In genomic region chr14:124606036-124606711, GRCm38 (mm10) we compare ENCODE assay signal across 12 mouse cellular contexts.
DNase-seq lines count a peak whose midpoint lies in the region; ATAC-seq and TF ChIP-seq lines count a peak whose summit lies in the region.
"Had no signal": no experiment of that assay in that cellular context is flagged by ENCODE, and none has a peak within 500 bp of the region (broad histone marks: within the 10 kb centered on the region; RNA-seq: fewer than 3 reads in every experiment).

No protein-coding gene starts in this region.

- DNase-seq in frontal cortex, postnatal 10 days (ENCODE audit: low spot score in 2 of 2): no peak
- peak; percentile 22 for DNase-seq in brain, embryonic 14.5 days (ENCODE audit: low read depth)
- peak; percentile 88 for DNase-seq in cerebellum, adult 9-10 months
- DNase-seq in layer of hippocampus, adult 8-10 months (ENCODE audit: low spot score in 2 of 2): peak; percentile 66 to 74
- no peak for DNase-seq in spleen, postnatal 14 days (ENCODE audit: low spot score in 2 of 2)
- no peak for DNase-seq in right cerebral cortex, postnatal 14 days
- DNase-seq in thymus, postnatal 36 days: no peak
- DNase-seq: adrenal gland, adult 8-10 months; B cell, adult 2 months; thymus, adult 2 months had no signal

- no peak for TF ChIP-seq CTCF in brain, embryonic 14.5 days (IDR thresholded peaks at IDR 0.05; ENCODE audit: borderline replicate concordance, extremely low read depth, insufficient read depth, insufficient read length)

- no peak for TF ChIP-seq POLR2A in brain, embryonic 14.5 days (IDR thresholded peaks at IDR 0.05; ENCODE audit: borderline replicate concordance, extremely low read depth, insufficient read depth, insufficient read length, poor library complexity, severe bottlenecking)

- peak; percentile 68 for ATAC-seq in frontal cortex, adult (ENCODE audit: low TSS enrichment)
- ATAC-seq: inflammation-experienced regulatory T-cells, adult 6 months had no signal

Comparison
In these comparisons a context has a peak if more than half of its experiments do, and no peak if none do; other contexts are left out.
1. DNase-seq: peak in brain, embryonic 14.5 days (single experiment), cerebellum, adult 9-10 months (single experiment) and layer of hippocampus, adult 8-10 months (2 of 2); none in frontal cortex, postnatal 10 days (0 of 2), spleen, postnatal 14 days (0 of 2), right cerebral cortex, postnatal 14 days (single experiment) and thymus, postnatal 36 days (0 of 2).